26 mouse cellular contexts compared by ENCODE assay signal in the genomic region with DNA sequence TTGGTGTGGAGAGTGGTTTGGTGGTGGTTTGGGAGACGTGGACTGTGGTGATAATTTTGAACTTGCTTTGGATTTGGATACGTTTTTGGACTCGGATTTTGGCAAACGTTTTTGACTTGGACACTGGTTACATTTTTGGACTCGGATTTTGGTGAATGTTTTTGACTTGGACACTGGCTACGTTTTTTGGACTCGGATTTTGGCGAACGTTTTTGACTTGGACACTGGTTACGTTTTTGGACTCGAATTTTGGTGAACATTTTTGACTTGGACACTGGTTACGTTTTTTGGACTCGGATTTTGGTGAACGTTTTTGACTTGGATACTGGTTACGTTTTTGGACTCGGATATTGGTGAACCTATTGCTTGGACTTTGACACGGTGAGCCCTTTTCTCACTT.
DNase-seq lines count a peak whose midpoint lies in the region; ATAC-seq and TF ChIP-seq lines count a peak whose summit lies in the region.
"Had no signal": no experiment of that assay in that cellular context is flagged by ENCODE, and none has a peak within 500 bp of the region (broad histone marks: within the 10 kb centered on the region; RNA-seq: fewer than 3 reads in every experiment).

No protein-coding gene starts in this region.

- 91% methylated on average over 17 of the region's 17 CpGs for WGBS in limb, embryonic 10.5 days

- no peaks in the 10 kb centered on the region for H3K36me3 ChIP-seq in testis, adult 2 months (ENCODE audit: control insufficient read depth, insufficient read depth, low read length)
- no peaks in the 10 kb centered on the region for H3K36me3 ChIP-seq in limb, embryonic 10.5 days
- H3K36me3 ChIP-seq: embryonic facial prominence, embryonic 13.5 days; embryonic facial prominence, embryonic 15.5 days; forebrain, embryonic 10.5 days; forebrain, embryonic 12.5 days; G1E had no signal

- TF ChIP-seq POLR2A in testis, adult 2 months (IDR thresholded peaks at IDR 0.05; ENCODE audit: control insufficient read depth, low read depth, low read length) = no peak

- H3K4me1 ChIP-seq in testis, adult 2 months (ENCODE audit: control insufficient read depth, insufficient read depth, low read length) = no peaks in the 10 kb centered on the region
- no peaks in the 10 kb centered on the region for H3K4me1 ChIP-seq in limb, embryonic 10.5 days
- H3K4me1 ChIP-seq: embryonic facial prominence, embryonic 13.5 days; embryonic facial prominence, embryonic 15.5 days; forebrain, embryonic 10.5 days; forebrain, embryonic 12.5 days had no signal

- no peaks in the 10 kb centered on the region for H3K27me3 ChIP-seq in testis, adult 2 months (ENCODE audit: control insufficient read depth, insufficient read depth, low read length)
- no peaks in the 10 kb centered on the region for H3K27me3 ChIP-seq in limb, embryonic 10.5 days (ENCODE audit: low read depth, poor library complexity, severe bottlenecking)
- H3K27me3 ChIP-seq: CH12.LX; embryonic facial prominence, embryonic 13.5 days; embryonic facial prominence, embryonic 15.5 days; forebrain, embryonic 12.5 days; Patski had no signal

- TF ChIP-seq CTCF in testis, adult 2 months (IDR thresholded peaks at IDR 0.05; ENCODE audit: control insufficient read depth, insufficient read depth, insufficient replicate concordance, low read depth, low read length) = no peak

- no peak for DNase-seq in cerebellum, postnatal 10 days
- no peak for DNase-seq in testis, postnatal 10 days (ENCODE audit: low spot score)
- DNase-seq in limb, embryonic 10.5 days (ENCODE audit: low spot score) = no peak
- DNase-seq: adrenal gland, adult 8-10 months; adrenal gland, postnatal 14 days; adrenal gland, postnatal 36 days; B cell, adult 2 months; cerebellum, adult 11-12 months; cerebellum, adult 9-10 months; cerebellum, postnatal 14 days; cerebellum, postnatal 36 days; embryo, embryonic 11 days had no signal

- ATAC-seq in cerebellum, adult (ENCODE audit: insufficient number of reproducible peaks, low FRiP score, low TSS enrichment) = 0 out of 2 replicates have a peak, but pooled peaks have one; percentile 26
- ATAC-seq: activated CD4-positive, CD25-positive, alpha-beta regulatory T cell, adult 4 months; CD4-positive, CD25-positive, alpha-beta regulatory T cell, adult 4 months; forebrain, embryonic 14.5 days; forebrain, embryonic 16.5 days; Patski had no signal

- 0 out of 2 replicates have a peak overlapping the region, but pooled peaks have one; percentile 13 for H3K27ac ChIP-seq in testis, adult 2 months (ENCODE audit: control insufficient read depth, insufficient read depth, low read depth, low read length)
- no peak overlapping the region for H3K27ac ChIP-seq in limb, embryonic 10.5 days
- H3K27ac ChIP-seq: embryonic facial prominence, embryonic 13.5 days; embryonic facial prominence, embryonic 15.5 days; forebrain, embryonic 10.5 days; forebrain, embryonic 12.5 days had no signal

- H3K9me3 ChIP-seq in limb, embryonic 10.5 days (replicated peaks) = no peaks in the 10 kb centered on the region
- H3K9me3 ChIP-seq: embryonic facial prominence, embryonic 13.5 days; embryonic facial prominence, embryonic 15.5 days; forebrain, embryonic 10.5 days; forebrain, embryonic 12.5 days; G1E had no signal

- H3K4me3 ChIP-seq in testis, adult 2 months (ENCODE audit: control insufficient read depth, low read depth, low read length) = peak overlapping the region; percentile 67
- no peak overlapping the region for H3K4me3 ChIP-seq in limb, embryonic 10.5 days
- H3K4me3 ChIP-seq: embryonic facial prominence, embryonic 13.5 days; embryonic facial prominence, embryonic 15.5 days; erythroblast, embryonic 14.5 days; forebrain, embryonic 10.5 days; forebrain, embryonic 12.5 days had no signal
